Mouse (Mus musculus) ES-Bruce4 (cell line): ENCODE data around the gene Akap2.

Source experiments
- CTCF ChIP-seq: IDR thresholded peaks from one replicate; pipeline ENCODE4 v1.8.1; 2011; ENCODE audit warnings: low read depth, low read length
- EP300 ChIP-seq: IDR thresholded peaks from 2 replicates; pipeline ENCODE4 v1.6.1; 2011; ENCODE audit warnings: low read depth, low read length; ENCODE audit not compliant: insufficient read depth
- POLR2A ChIP-seq: IDR thresholded peaks from one replicate; pipeline ENCODE4 v1.8.1; 2011; ENCODE audit warnings: low read length; ENCODE audit not compliant: insufficient read depth

- TF ChIP-seq POLR2A: no peak
- TF ChIP-seq EP300: no peak
- no peak for TF ChIP-seq CTCF
Measured at GRCm38 (mm10) chr4:57884511-57884910, 167.1 kb downstream of the Akap2 start.
